Mouse (Mus musculus) layer of hippocampus, adult 9-10 months (tissue): Measurements from ENCODE around the gene Tacr1.

Experiments
- DNase-seq: peaks from one replicate; pipeline ENCODE4 v3.0.0; 2022; ENCODE audit warnings: low spot score

Tacr1 gene

GRCm38 (mm10) chr6:82525107-82525867 is 123.2 kb downstream of the Tacr1 start:
- no peak for DNase-seq

GRCm38 (mm10) chr6:82528631-82529030 is 126.5 kb downstream of the Tacr1 start:
- no peak for DNase-seq

- DNase-seq = no peak
Observed at GRCm38 (mm10) chr6:82536641-82537040, 134.5 kb downstream of the Tacr1 start.

DNA sequence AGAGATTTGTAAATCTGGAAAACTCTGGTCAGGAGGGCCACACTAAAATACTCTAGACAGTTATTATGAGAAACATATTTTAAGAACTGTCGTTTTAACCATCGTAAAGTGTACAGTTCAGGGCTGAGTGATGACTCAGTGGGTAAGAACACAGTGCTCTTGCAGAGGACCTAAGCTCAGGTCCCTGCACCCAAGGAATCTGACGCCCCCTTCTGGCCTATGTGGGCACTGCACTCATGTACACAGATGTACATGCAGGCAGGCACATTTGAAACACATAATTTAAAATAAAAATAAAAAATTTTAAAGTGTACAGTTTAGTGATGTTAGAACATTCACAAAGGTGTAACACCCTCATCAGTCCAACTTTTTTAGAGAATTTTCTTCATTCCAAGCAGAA is 147.1 kb downstream of the Tacr1 start:
- DNase-seq = no peak

DNA sequence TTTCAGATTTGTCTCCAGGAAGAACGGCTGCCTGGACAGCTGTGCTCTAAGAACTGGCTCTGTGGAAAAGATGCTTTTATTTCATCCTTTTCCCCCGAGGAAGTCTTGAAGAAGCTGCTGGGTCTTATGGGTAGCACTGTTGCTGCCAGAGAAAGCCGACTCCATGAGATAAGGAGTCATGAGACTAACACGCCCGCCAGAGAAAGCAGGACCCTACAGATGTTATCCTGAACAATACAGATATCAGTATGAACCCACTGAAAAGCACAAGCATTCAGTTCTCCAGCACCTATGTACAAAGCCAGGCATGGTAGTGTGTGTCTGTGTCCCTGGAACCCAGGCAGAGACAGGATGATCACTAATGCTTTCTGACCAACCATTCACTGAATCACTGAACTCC is 173.3 kb downstream of the Tacr1 start:
- DNase-seq = no peak

DNA sequence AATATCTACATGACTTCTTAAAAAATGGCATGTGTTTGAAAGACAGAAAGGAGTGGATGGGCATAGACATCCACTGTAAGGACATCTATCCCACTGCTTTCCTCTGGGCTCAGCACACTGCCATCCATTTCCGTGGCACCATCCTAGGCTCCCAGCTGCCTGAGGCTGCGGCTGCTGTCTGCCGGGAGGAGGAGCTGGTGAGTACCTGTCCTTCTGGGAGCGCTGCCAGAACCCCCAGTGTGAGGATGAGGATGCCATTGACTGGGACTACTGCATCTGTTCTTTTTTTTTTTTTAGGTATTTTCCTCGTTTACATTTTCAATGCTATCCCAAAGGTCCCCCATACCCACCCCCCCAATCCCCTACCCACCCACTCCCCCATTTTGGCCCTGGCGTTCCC is 183.3 kb downstream of the Tacr1 start:
- DNase-seq = no peak

- DNase-seq = no peak
Observed at GRCm38 (mm10) chr6:82589387-82589786, 187.3 kb downstream of the Tacr1 start.

DNA sequence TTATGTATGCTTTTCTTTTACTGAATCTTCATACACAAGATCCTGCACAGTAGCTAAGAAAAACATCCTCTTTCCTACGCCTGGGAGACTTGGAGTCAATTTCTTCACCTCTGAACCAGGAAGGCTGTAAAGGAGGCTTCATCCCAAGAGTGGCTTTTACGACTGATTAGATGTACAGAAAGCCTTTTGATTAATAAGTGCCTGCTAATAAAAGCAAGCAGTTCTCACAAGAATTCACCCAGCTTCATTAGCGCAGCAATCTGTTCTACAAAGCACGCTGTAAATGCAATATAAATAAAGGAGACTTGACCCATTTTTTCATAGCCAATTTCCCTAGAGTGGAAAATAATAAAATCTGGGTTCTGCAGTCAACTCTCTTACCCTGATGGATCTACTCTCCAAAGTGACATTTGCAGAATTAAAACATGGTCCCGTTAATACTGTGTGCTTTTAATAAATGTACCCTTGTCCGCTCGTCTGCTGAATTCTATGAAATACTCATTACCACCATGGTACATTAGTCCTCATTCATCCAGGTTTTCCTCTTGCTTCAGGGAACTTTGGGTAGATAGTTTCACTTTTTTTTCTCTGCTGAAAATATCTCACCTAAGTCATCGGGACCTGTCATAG is 193.4 kb downstream of the Tacr1 start:
- no peak for DNase-seq

- DNase-seq = no peak
Observed at GRCm38 (mm10) chr6:82603228-82603627, 201.1 kb downstream of the Tacr1 start.

- no peak for DNase-seq
Observed at GRCm38 (mm10) chr6:82603665-82604064, 201.5 kb downstream of the Tacr1 start.

- DNase-seq = no peak
Observed at GRCm38 (mm10) chr6:82604791-82605190, 202.7 kb downstream of the Tacr1 start.

- DNase-seq = no peak
Observed at GRCm38 (mm10) chr6:82608756-82609155, 206.6 kb downstream of the Tacr1 start.

DNA sequence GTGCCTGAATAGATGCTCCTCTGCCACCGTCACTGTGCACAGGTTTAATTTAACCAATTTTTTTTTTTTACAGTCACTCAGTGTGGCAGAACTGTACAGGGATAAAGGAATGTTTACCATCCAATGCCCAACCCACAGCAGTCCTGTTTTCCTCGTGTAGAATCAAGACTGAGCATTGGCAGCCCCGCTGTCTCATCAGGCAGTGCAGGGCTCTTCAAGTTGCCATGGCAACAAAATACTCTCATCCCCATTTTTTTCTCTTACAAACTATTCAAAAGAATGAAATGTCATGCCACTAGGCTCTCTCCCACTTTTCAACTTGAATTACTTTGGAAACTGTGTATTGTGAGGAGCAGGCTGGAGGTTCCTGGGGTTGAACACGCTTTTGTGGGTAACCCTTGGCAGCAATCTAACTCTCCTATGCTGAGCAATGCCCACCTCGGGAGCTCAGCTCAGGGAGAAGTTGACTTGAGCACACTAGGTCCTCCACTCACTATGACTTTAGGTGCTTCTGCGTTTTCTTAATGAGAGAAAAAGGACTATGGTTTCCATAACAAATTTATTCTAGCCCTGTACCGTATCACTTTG is 207.3 kb downstream of the Tacr1 start:
- DNase-seq = no peak
